Mouse (Mus musculus) brain, embryonic 14.5 days (tissue): Measurements from ENCODE around the gene Col4a4. TPM values are rescaled to one million over a fixed set of nuclear protein-coding genes. Genes with fewer than 3 reads are reported as not detected.

Source experiments
- DNase-seq: peaks from one replicate; pipeline ENCODE4 v3.0.0-alpha.2; 2011; ENCODE audit warnings: low read depth
- CTCF ChIP-seq: fragments of 200-500 bp; IDR thresholded peaks from 2 replicates; pipeline ENCODE4 v1.5.1; 2012; ENCODE audit warnings: inconsistent platforms, mild to moderate bottlenecking, moderate library complexity, borderline replicate concordance; ENCODE audit not compliant: insufficient read depth, insufficient read length; ENCODE audit errors: extremely low read depth
- POLR2A ChIP-seq: fragments of 200-500 bp; IDR thresholded peaks from 2 replicates; pipeline ENCODE4 v1.6.1; 2012; ENCODE audit warnings: mild to moderate bottlenecking, inconsistent platforms, borderline replicate concordance; ENCODE audit not compliant: poor library complexity, insufficient read depth, insufficient read length, severe bottlenecking; ENCODE audit errors: extremely low read depth
- polyA plus RNA-seq: library from polyadenylated mRNA; depleted of rRNA; stranded (reverse); fragments of >200 nt; gene quantifications from 2 replicates; pipeline ENCODE4 v1.2.3, GENCODE M21; 2012; rRNA removed

Gene Col4a4
- polyA plus RNA-seq = 0.34 TPM in 2 replicates

GRCm38 (mm10) chr1:82586713-82587399 lies at the start of gene Col4a4, which contains the start of gene Col4a3:
Col4a4 (minus strand) TSS chr1:82586849.
Col4a3 (plus strand) TSS chr1:82586921.
- TF ChIP-seq CTCF (no peak), POLR2A (no peak)
- peak; percentile 27 for DNase-seq

GRCm38 (mm10) chr1:82636321-82636720 lies 49.7 kb upstream of the Col4a4 start:
- no peak for DNase-seq
- TF ChIP-seq CTCF (no peak), POLR2A (no peak)

- no peak for DNase-seq
- TF ChIP-seq CTCF (no peak), POLR2A (no peak)
Observed at GRCm38 (mm10) chr1:82635254-82635620, 48.6 kb upstream of the Col4a4 start.

GRCm38 (mm10) chr1:82634545-82635253 lies 48.0 kb upstream of the Col4a4 start:
- no peak for TF ChIP-seq POLR2A
- TF ChIP-seq CTCF = no peak
- DNase-seq = peak; percentile 86

GRCm38 (mm10) chr1:82631169-82631792 lies 44.6 kb upstream of the Col4a4 start:
- no peak for DNase-seq
- TF ChIP-seq CTCF (no peak), POLR2A (no peak)

GRCm38 (mm10) chr1:82629495-82629894 lies 42.8 kb upstream of the Col4a4 start:
- no peak for DNase-seq
- TF ChIP-seq CTCF = no peak
- TF ChIP-seq POLR2A = no peak

GRCm38 (mm10) chr1:82627652-82628051 lies 41.0 kb upstream of the Col4a4 start:
- no peak for DNase-seq
- no peak for TF ChIP-seq POLR2A
- no peak for TF ChIP-seq CTCF

GRCm38 (mm10) chr1:82625474-82625873 lies 38.8 kb upstream of the Col4a4 start:
- no peak for TF ChIP-seq POLR2A
- no peak for TF ChIP-seq CTCF
- DNase-seq = no peak

GRCm38 (mm10) chr1:82624934-82625333 lies 38.3 kb upstream of the Col4a4 start:
- no peak for TF ChIP-seq POLR2A
- TF ChIP-seq CTCF = no peak

GRCm38 (mm10) chr1:82619981-82620380 lies 33.3 kb upstream of the Col4a4 start:
- TF ChIP-seq CTCF (no peak), POLR2A (no peak)
- DNase-seq = no peak

More at GRCm38 (mm10) chr1:82624934-82625333, 38.3 kb upstream of the Col4a4 start:
- no peak for DNase-seq

GRCm38 (mm10) chr1:82618592-82618991 lies 31.9 kb upstream of the Col4a4 start:
- TF ChIP-seq CTCF = no peak
- TF ChIP-seq POLR2A = no peak
- no peak for DNase-seq

- no peak for DNase-seq
- TF ChIP-seq POLR2A (no peak), CTCF (no peak)
Observed at GRCm38 (mm10) chr1:82618001-82618400, 31.4 kb upstream of the Col4a4 start.

- TF ChIP-seq POLR2A (no peak), CTCF (no peak)
Observed at GRCm38 (mm10) chr1:82612061-82612660, 25.5 kb upstream of the Col4a4 start.

More at GRCm38 (mm10) chr1:82612061-82612660, 25.5 kb upstream of the Col4a4 start:
- no peak for DNase-seq
